Mouse (Mus musculus): ENCODE results near the gene Gm12184.
"Not testable (repeated sequence)": the region's sequence is repeated elsewhere in the genome, so short reads cannot be mapped to it uniquely, and the experiment has no call there.

Gm12184 gene

GRCm38 (mm10) chr11:48846362-48846761 lies 19.9 kb upstream of the Gm12184 start:
- not testable (repeated sequence) for DNase-seq

GRCm38 (mm10) chr11:48845244-48845815 lies 18.9 kb upstream of the Gm12184 start:
- DNase-seq = no peak

- no peak for DNase-seq
Measured at GRCm38 (mm10) chr11:48844309-48844708, 17.9 kb upstream of the Gm12184 start.

GRCm38 (mm10) chr11:48843202-48843601 lies 16.7 kb upstream of the Gm12184 start:
- no peak for DNase-seq

- DNase-seq = no peak
Measured at GRCm38 (mm10) chr11:48842378-48842792, 15.9 kb upstream of the Gm12184 start.

GRCm38 (mm10) chr11:48841213-48841612 lies 14.8 kb upstream of the Gm12184 start:
- no peak for DNase-seq

- no peak for DNase-seq
Measured at GRCm38 (mm10) chr11:48840805-48841204, 14.3 kb upstream of the Gm12184 start.

- no peak for DNase-seq
Measured at GRCm38 (mm10) chr11:48838879-48839680, 12.6 kb upstream of the Gm12184 start.

GRCm38 (mm10) chr11:48838181-48838797 lies 11.8 kb upstream of the Gm12184 start:
- DNase-seq = no peak

- peak; percentile 65 for DNase-seq
Measured at GRCm38 (mm10) chr11:48837310-48838180, 11.1 kb upstream of the Gm12184 start.

GRCm38 (mm10) chr11:48836990-48837309 lies 10.5 kb upstream of the Gm12184 start:
- no peak for DNase-seq

- DNase-seq = no peak
Measured at GRCm38 (mm10) chr11:48835923-48836322, 9.5 kb upstream of the Gm12184 start.

GRCm38 (mm10) chr11:48833731-48834639 lies 7.5 kb upstream of the Gm12184 start:
- DNase-seq = peak; percentile 95

GRCm38 (mm10) chr11:48833078-48833730 lies 6.7 kb upstream of the Gm12184 start:
- DNase-seq = no peak

GRCm38 (mm10) chr11:48831273-48831672 lies 4.8 kb upstream of the Gm12184 start:
- DNase-seq = no peak

GRCm38 (mm10) chr11:48830279-48830678 lies 3.8 kb upstream of the Gm12184 start:
- DNase-seq = no peak

GRCm38 (mm10) chr11:48827926-48828325 lies 1.5 kb upstream of the Gm12184 start:
- no peak for DNase-seq

- DNase-seq = no peak
Measured at GRCm38 (mm10) chr11:48826752-48827096, 269 bp upstream of the Gm12184 start.

GRCm38 (mm10) chr11:48824311-48824830 lies 2.1 kb downstream of the Gm12184 start:
- DNase-seq = no peak

- peak; percentile 59 for DNase-seq
Measured at GRCm38 (mm10) chr11:48823536-48823972, 2.9 kb downstream of the Gm12184 start.

Data from lung, postnatal 14 days (tissue).